Mouse (Mus musculus): Measurements from ENCODE around the gene Kremen1.

- TF ChIP-seq CTCF (IDR thresholded peaks at IDR 0.05; ENCODE audit: low read depth, low read length), result no peak
- TF ChIP-seq POLR2A (IDR thresholded peaks at IDR 0.05; ENCODE audit: insufficient read depth, low read length), result no peak
Measured at GRCm38 (mm10) chr11:5265764-5266163, 4.4 kb upstream of the Kremen1 start.

Measured in ES-Bruce4 (cell line).